Mouse (Mus musculus) kidney, postnatal 4 days (tissue): ENCODE measurements around the gene Msrb1.
A peak's percentile ranks its signal among the peaks of the same experiment; 100 is the strongest.

Source experiments
- DNase-seq, 2 experiments: peaks; one replicate each; pipeline ENCODE4 v3.0.0; 2021; ENCODE audit warnings: mixed read lengths in 2 of 2

The Msrb1 gene

GRCm38 (mm10) chr17:24745526-24746497 is 9.4 kb downstream of the Msrb1 start:
- DNase-seq = peak; percentile 91 to 92

- no peak for DNase-seq
These were observed 10.5 kb downstream of the Msrb1 start for GRCm38 (mm10) chr17:24746986-24747385.

- no peak for DNase-seq
These were observed 15.1 kb downstream of the Msrb1 start for GRCm38 (mm10) chr17:24751528-24751927.

GRCm38 (mm10) chr17:24752415-24753394 is 16.3 kb downstream of the Msrb1 start, which contains the start of gene Hs3st6:
Gene Hs3st6, plus strand, starts transcription at chr17:24752988.
- DNase-seq = peak; percentile 55 to 70

- DNase-seq = no peak
These were observed 21.0 kb downstream of the Msrb1 start for GRCm38 (mm10) chr17:24757394-24757793.

- peak; percentile 39 to 66 for DNase-seq
These were observed 24.7 kb downstream of the Msrb1 start for GRCm38 (mm10) chr17:24761121-24761520.

- peak in 1 of 2 experiments; percentile 44 for DNase-seq
These were observed 28.8 kb downstream of the Msrb1 start for GRCm38 (mm10) chr17:24765016-24765905.

- DNase-seq = peak; percentile 44 to 56
These were observed 29.9 kb downstream of the Msrb1 start for GRCm38 (mm10) chr17:24766266-24766875.

GRCm38 (mm10) chr17:24769146-24769545 is 32.7 kb downstream of the Msrb1 start:
- DNase-seq = no peak

- DNase-seq = no peak
These were observed 36.8 kb downstream of the Msrb1 start for GRCm38 (mm10) chr17:24773241-24773640.

GRCm38 (mm10) chr17:24775173-24775572 is 38.7 kb downstream of the Msrb1 start:
- no peak for DNase-seq

GRCm38 (mm10) chr17:24777073-24777472 is 40.6 kb downstream of the Msrb1 start:
- no peak for DNase-seq

GRCm38 (mm10) chr17:24780821-24781220 is 44.4 kb downstream of the Msrb1 start:
- no peak for DNase-seq

- peak in 1 of 2 experiments; percentile 8 for DNase-seq
These were observed 55.7 kb downstream of the Msrb1 start for GRCm38 (mm10) chr17:24792190-24792589.
